Mouse (Mus musculus) MEL (cell line): ENCODE results near the gene Atp8a2.

ENCODE experiments used
- BHLHE40 ChIP-seq: IDR thresholded peaks from 2 replicates; pipeline ENCODE4 v1.6.1; 2012; ENCODE audit warnings: low read depth, mild to moderate bottlenecking, inconsistent platforms, low read length, improper control_type of control experiment, borderline replicate concordance
- CTCF ChIP-seq, 3 experiments: IDR thresholded peaks in 2 of 3; conservative IDR thresholded peaks in 1 of 3; 2 replicates each; pipeline ENCODE4 v1.5.1; 2011 to 2012; ENCODE audit warnings: low read length in 3 of 3, low read depth in 2 of 3, mild to moderate bottlenecking in 2 of 3, improper control_type of control experiment in 1 of 3, inconsistent platforms in 1 of 3, mixed read lengths in 1 of 3, moderate library complexity in 1 of 3; ENCODE audit not compliant: control insufficient read depth in 1 of 3, insufficient read depth in 1 of 3, poor library complexity in 1 of 3, severe bottlenecking in 1 of 3
- MYC ChIP-seq: IDR thresholded peaks from 2 replicates; pipeline ENCODE4 v1.6.1; 2011; ENCODE audit warnings: low read depth, mild to moderate bottlenecking, low read length, improper control_type of control experiment, moderate library complexity
- SMC3 ChIP-seq: IDR thresholded peaks from 2 replicates; pipeline ENCODE4 v1.6.1; 2011; ENCODE audit warnings: low read depth, low read length, improper control_type of control experiment
- TCF12 ChIP-seq: IDR thresholded peaks from 2 replicates; pipeline ENCODE4 v1.6.1; 2014; ENCODE audit warnings: low read depth, mild to moderate bottlenecking, inconsistent platforms, low read length, improper control_type of control experiment, moderate library complexity

DNA sequence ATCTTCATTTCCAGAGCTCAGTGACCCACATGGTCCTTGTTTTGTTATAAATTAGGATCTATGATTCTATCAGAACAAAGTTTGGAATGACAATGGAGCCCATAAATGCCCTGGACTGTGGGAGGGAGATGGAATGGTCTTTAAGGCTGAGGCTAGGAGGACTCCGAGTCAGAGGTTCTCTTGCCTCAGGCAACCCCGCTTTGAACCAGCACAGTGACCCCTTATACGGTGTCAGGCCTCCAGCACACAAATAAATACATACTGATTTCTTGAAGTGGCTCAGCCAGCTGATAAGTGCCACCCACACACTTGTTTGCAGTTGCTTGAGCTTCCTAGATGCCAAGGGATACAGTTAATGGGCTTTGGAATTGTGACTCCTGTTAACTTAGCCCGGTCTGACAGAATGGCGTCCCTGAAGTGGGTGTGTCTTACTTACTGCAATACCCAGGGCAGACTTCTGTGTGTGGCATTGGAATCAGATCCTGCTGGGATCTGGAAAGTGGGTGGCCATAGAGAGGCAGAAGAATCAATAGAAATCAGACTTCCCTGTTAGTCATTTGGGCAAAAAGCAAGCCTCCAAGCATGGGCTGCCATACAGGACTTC is 563.6 kb downstream of the Atp8a2 start:
- TF ChIP-seq BHLHE40 (no peak), MYC (no peak), CTCF (IDR thresholded peaks at IDR 0.05 in 2 of 3, conservative IDR thresholded peaks at IDR 0.05 in 1 of 3; ENCODE audit: control insufficient read depth in 1 of 3, insufficient read depth in 1 of 3, low read depth in 2 of 3, low read length in 3 of 3, poor library complexity in 1 of 3, severe bottlenecking in 1 of 3) (no peak), SMC3 (no peak), TCF12 (no peak)
